Mouse (Mus musculus) retina, adult 2 months (tissue): Measurements from ENCODE around the gene Cdh26.

Experiments
- DNase-seq: peaks from one replicate; pipeline ENCODE4 v3.0.0-alpha.2; 2012; ENCODE audit warnings: low read depth, low spot score

The Cdh26 gene

GRCm38 (mm10) chr2:178437311-178437710 lies 7.0 kb downstream of the Cdh26 start:
- no peak for DNase-seq

- no peak for DNase-seq
Measured at GRCm38 (mm10) chr2:178449386-178449785, 19.1 kb downstream of the Cdh26 start.

GRCm38 (mm10) chr2:178450236-178450635 lies 19.9 kb downstream of the Cdh26 start:
- DNase-seq = no peak

- DNase-seq = no peak
Measured at GRCm38 (mm10) chr2:178450961-178451360, 20.6 kb downstream of the Cdh26 start.

GRCm38 (mm10) chr2:178454664-178455516 lies 24.6 kb downstream of the Cdh26 start:
- no peak for DNase-seq

GRCm38 (mm10) chr2:178457414-178457813 lies 27.1 kb downstream of the Cdh26 start:
- DNase-seq = no peak

GRCm38 (mm10) chr2:178460353-178460752 lies 30.0 kb downstream of the Cdh26 start:
- DNase-seq = no peak

GRCm38 (mm10) chr2:178471546-178472480 lies 41.5 kb downstream of the Cdh26 start:
- DNase-seq = no peak

GRCm38 (mm10) chr2:178473916-178474315 lies 43.6 kb downstream of the Cdh26 start:
- no peak for DNase-seq

- DNase-seq = no peak
Measured at GRCm38 (mm10) chr2:178477228-178477627, 46.9 kb downstream of the Cdh26 start.

- DNase-seq = no peak
Measured at GRCm38 (mm10) chr2:178479011-178479410, 48.7 kb downstream of the Cdh26 start.

- no peak for DNase-seq
Measured at GRCm38 (mm10) chr2:178480932-178481331, 50.6 kb downstream of the Cdh26 start.

GRCm38 (mm10) chr2:178483462-178483861 lies 53.1 kb downstream of the Cdh26 start:
- no peak for DNase-seq

- DNase-seq = no peak
Measured at GRCm38 (mm10) chr2:178488276-178488675, 57.9 kb downstream of the Cdh26 start.

GRCm38 (mm10) chr2:178490245-178490920 lies 60.1 kb downstream of the Cdh26 start:
- no peak for DNase-seq

- no peak for DNase-seq
Measured at GRCm38 (mm10) chr2:178494066-178494465, 63.7 kb downstream of the Cdh26 start.

- no peak for DNase-seq
Measured at GRCm38 (mm10) chr2:178495816-178496215, 65.5 kb downstream of the Cdh26 start.

- DNase-seq = no peak
Measured at GRCm38 (mm10) chr2:178497900-178498299, 67.6 kb downstream of the Cdh26 start.

GRCm38 (mm10) chr2:178498409-178498808 lies 68.1 kb downstream of the Cdh26 start:
- DNase-seq = peak; percentile 28

- DNase-seq = no peak
Measured at GRCm38 (mm10) chr2:178502469-178502868, 72.1 kb downstream of the Cdh26 start.

GRCm38 (mm10) chr2:178506056-178506455 lies 75.7 kb downstream of the Cdh26 start:
- DNase-seq = no peak
